Mouse (Mus musculus): ENCODE results near the gene Gm13271. TPM values are rescaled to one million over a fixed set of nuclear protein-coding genes. Genes with fewer than 3 reads are reported as not detected.
A peak's percentile ranks its signal among the peaks of the same experiment; 100 is the strongest.
"Not testable (repeated sequence)": the region's sequence is repeated elsewhere in the genome, so short reads cannot be mapped to it uniquely, and the experiment has no call there.

Gm13271 gene
- not detected in 2 replicates for polyA plus RNA-seq (2012; rRNA removed)
- polyA plus RNA-seq (2014; fragmentation: Nextera tagmentation; extraction: Ambion mirVana): not detected in 2 replicates

- not testable (repeated sequence) for H3K9me3 ChIP-seq (ENCODE audit: control insufficient read depth, low read length); H3K9ac ChIP-seq (replicated peaks); H3K36me3 ChIP-seq (replicated peaks; ENCODE audit: control insufficient read depth, insufficient read depth, low read depth); H3K27me3 ChIP-seq (ENCODE audit: control insufficient read depth, insufficient read depth, low read length); H3K27ac ChIP-seq; ATAC-seq (ENCODE audit: insufficient read depth); DNase-seq (ENCODE audit: low read depth in 3 of 3, low spot score in 3 of 3); H3K4me3 ChIP-seq (ENCODE audit: insufficient read depth in 1 of 2, low read depth in 2 of 2, low read length in 2 of 2); H3K4me1 ChIP-seq (replicated peaks; ENCODE audit: control insufficient read depth in 2 of 2, insufficient read depth in 2 of 2, low read length in 1 of 2); H3K4me2 ChIP-seq (ENCODE audit: low read depth)
- WGBS (ENCODE audit: insufficient replicate concordance): 70% methylated on average over 15 of the region's 15 CpGs
- peak; percentile 19; the same call in 1 of the 2 replicates for TF ChIP-seq CTCF (IDR thresholded peaks at IDR 0.05; ENCODE audit: low read depth)
These were observed at the start of gene Gm13271 for GRCm38 (mm10) chr4:88754818-88755340. TSS of gene Gm13271 (plus strand) at chr4:88754868.

- no peak for ATAC-seq (ENCODE audit: insufficient read depth)
- 6% methylated on average over 3 of the region's 3 CpGs for WGBS (ENCODE audit: insufficient replicate concordance)
- H3K4me2 ChIP-seq (ENCODE audit: low read depth): no peak overlapping the region
These were observed 48.7 kb upstream of the Gm13271 start for GRCm38 (mm10) chr4:88705924-88706323.

GRCm38 (mm10) chr4:88707128-88707826 is 47.4 kb upstream of the Gm13271 start:
- H3K27ac ChIP-seq: no peak overlapping the region
- no peak overlapping the region for H3K4me3 ChIP-seq (ENCODE audit: insufficient read depth in 1 of 2, low read depth in 2 of 2, low read length in 2 of 2)
- H3K27me3 ChIP-seq (ENCODE audit: control insufficient read depth, insufficient read depth, low read length): no peaks in the 10 kb centered on the region
- H3K36me3 ChIP-seq (replicated peaks; ENCODE audit: control insufficient read depth, insufficient read depth, low read depth): no peaks in the 10 kb centered on the region
- TF ChIP-seq CTCF (IDR thresholded peaks at IDR 0.05; ENCODE audit: low read depth): no peak
- no peak for TF ChIP-seq EP300 (IDR thresholded peaks at IDR 0.05; ENCODE audit: low read depth)
- no peak overlapping the region for H3K4me2 ChIP-seq (ENCODE audit: low read depth)
- H3K4me1 ChIP-seq (replicated peaks; ENCODE audit: control insufficient read depth in 2 of 2, insufficient read depth in 2 of 2, low read length in 1 of 2): no peaks in the 10 kb centered on the region
- WGBS (ENCODE audit: insufficient replicate concordance): 66% methylated on average over 1 of the region's 1 CpGs
- no peaks in the 10 kb centered on the region for H3K9me3 ChIP-seq (ENCODE audit: control insufficient read depth, low read length)
- ATAC-seq (ENCODE audit: insufficient read depth): no peak
- H3K9ac ChIP-seq (replicated peaks): no peak overlapping the region
- no peak for DNase-seq (ENCODE audit: low read depth in 3 of 3, low spot score in 3 of 3)

More at GRCm38 (mm10) chr4:88705924-88706323, 48.7 kb upstream of the Gm13271 start:
- Histone ChIP-seq H3K9me3 (ENCODE audit: control insufficient read depth, low read length) (no peaks in the 10 kb centered on the region), H3K4me3 (ENCODE audit: insufficient read depth in 1 of 2, low read depth in 2 of 2, low read length in 2 of 2) (no peak overlapping the region), H3K27ac (no peak overlapping the region), H3K36me3 (replicated peaks; ENCODE audit: control insufficient read depth, insufficient read depth, low read depth) (no peaks in the 10 kb centered on the region), H3K27me3 (ENCODE audit: control insufficient read depth, insufficient read depth, low read length) (no peaks in the 10 kb centered on the region), H3K9ac (replicated peaks) (no peak overlapping the region), H3K4me1 (replicated peaks; ENCODE audit: control insufficient read depth in 2 of 2, insufficient read depth in 2 of 2, low read length in 1 of 2) (no peaks in the 10 kb centered on the region)
- DNase-seq (ENCODE audit: low read depth in 3 of 3, low spot score in 3 of 3): no peak
- TF ChIP-seq CTCF (IDR thresholded peaks at IDR 0.05; ENCODE audit: low read depth) (no peak), EP300 (IDR thresholded peaks at IDR 0.05; ENCODE audit: low read depth) (no peak)

GRCm38 (mm10) chr4:88714281-88714680 is 40.4 kb upstream of the Gm13271 start:
- DNase-seq (ENCODE audit: low read depth in 3 of 3, low spot score in 3 of 3) (no peak), ATAC-seq (ENCODE audit: insufficient read depth) (no peak)
- Histone ChIP-seq H3K4me3 (ENCODE audit: insufficient read depth in 1 of 2, low read depth in 2 of 2, low read length in 2 of 2) (no peak overlapping the region), H3K9me3 (ENCODE audit: control insufficient read depth, low read length) (no peaks in the 10 kb centered on the region), H3K4me2 (ENCODE audit: low read depth) (no peak overlapping the region), H3K36me3 (replicated peaks; ENCODE audit: control insufficient read depth, insufficient read depth, low read depth) (peaks cover 4% of the 10 kb centered on the region), H3K27ac (no peak overlapping the region), H3K9ac (replicated peaks) (no peak overlapping the region), H3K4me1 (replicated peaks; ENCODE audit: control insufficient read depth in 2 of 2, insufficient read depth in 2 of 2, low read length in 1 of 2) (peaks cover 2% of the 10 kb centered on the region in 2 experiments; a peak in 1 of 4 replicates), H3K27me3 (ENCODE audit: control insufficient read depth, insufficient read depth, low read length) (no peaks in the 10 kb centered on the region)
- 56% methylated on average over 1 of the region's 1 CpGs for WGBS (ENCODE audit: insufficient replicate concordance)
- TF ChIP-seq EP300 (IDR thresholded peaks at IDR 0.05; ENCODE audit: low read depth): no peak
- no peak for TF ChIP-seq CTCF (IDR thresholded peaks at IDR 0.05; ENCODE audit: low read depth)

GRCm38 (mm10) chr4:88715059-88715458 is 39.6 kb upstream of the Gm13271 start:
- peaks cover 5% of the 10 kb centered on the region for H3K36me3 ChIP-seq (replicated peaks; ENCODE audit: control insufficient read depth, insufficient read depth, low read depth)
- peaks cover 3% of the 10 kb centered on the region in 2 experiments for H3K4me1 ChIP-seq (replicated peaks; ENCODE audit: control insufficient read depth in 2 of 2, insufficient read depth in 2 of 2, low read length in 1 of 2)
- H3K27me3 ChIP-seq (ENCODE audit: control insufficient read depth, insufficient read depth, low read length): no peaks in the 10 kb centered on the region
- H3K27ac ChIP-seq: no peak overlapping the region
- DNase-seq (ENCODE audit: low read depth in 3 of 3, low spot score in 3 of 3) (no peak), ATAC-seq (ENCODE audit: insufficient read depth) (no peak)
- H3K9me3 ChIP-seq (ENCODE audit: control insufficient read depth, low read length): no peaks in the 10 kb centered on the region
- no peak overlapping the region for H3K9ac ChIP-seq (replicated peaks)
- H3K4me2 ChIP-seq (ENCODE audit: low read depth): no peak overlapping the region
- H3K4me3 ChIP-seq (ENCODE audit: insufficient read depth in 1 of 2, low read depth in 2 of 2, low read length in 2 of 2): no peak overlapping the region
- TF ChIP-seq CTCF (IDR thresholded peaks at IDR 0.05; ENCODE audit: low read depth): no peak
